In genomic region chr11:33036367-33036766, GRCm38 (mm10) we compare ENCODE assay signal across 15 mouse cellular contexts.
"Had no signal": no experiment of that assay in that cellular context is flagged by ENCODE, and none has a peak within 500 bp of the region (broad histone marks: within the 10 kb centered on the region; RNA-seq: fewer than 3 reads in every experiment).

No protein-coding gene starts in this region.

- H3K4me1 ChIP-seq: neural tube, embryonic 15.5 days; stomach, embryonic 15.5 days had no signal

- H3K36me3 ChIP-seq: neural tube, embryonic 15.5 days; stomach, embryonic 15.5 days had no signal

- H3K27ac ChIP-seq: neural tube, embryonic 15.5 days; stomach, embryonic 15.5 days; stomach, postnatal 0 days had no signal

- H3K4me3 ChIP-seq: neural tube, embryonic 15.5 days; stomach, embryonic 15.5 days had no signal

- DNase-seq: retina, postnatal 1 day; right cerebral cortex, adult 18-20 months; right cerebral cortex, postnatal 14 days; right cerebral cortex, postnatal 25 days; right cerebral cortex, postnatal 4 days; spleen, adult 18-20 months; thymus, adult 18-20 months; thymus, adult 2 months; thymus, postnatal 14 days; thymus, postnatal 25 days; thymus, postnatal 36 days; thymus, postnatal 4 days had no signal

- H3K27me3 ChIP-seq: neural tube, embryonic 15.5 days; stomach, embryonic 15.5 days had no signal

- H3K4me2 ChIP-seq: neural tube, embryonic 15.5 days; stomach, embryonic 15.5 days had no signal

- H3K9me3 ChIP-seq: neural tube, embryonic 15.5 days; stomach, embryonic 15.5 days had no signal

- H3K9ac ChIP-seq: neural tube, embryonic 15.5 days; stomach, embryonic 15.5 days had no signal
